Mouse (Mus musculus) Patski (cell line): ENCODE results near the gene 1700025G04Rik. TPM values are rescaled to one million over a fixed set of nuclear protein-coding genes. Genes with fewer than 3 reads are reported as not detected.

Experiments used
- ATAC-seq: fragments of 100-300 bp; one replicate; pipeline ENCODE4 v1.8.0; 2021
- CTCF ChIA-PET: fragments of 350-600 bp; sonication (Branson Sonifier 250); formaldehyde crosslinking; loops from one replicate; lab custom pipeline; 2022; ENCODE audit warnings: inconsistent platforms; lab: Charles Lee
- POLR2A ChIA-PET: fragments of 350-600 bp; sonication (Branson Sonifier 250); formaldehyde crosslinking; loops from one replicate; lab custom pipeline; 2022; ENCODE audit warnings: antibody characterized with exemption, inconsistent platforms; lab: Charles Lee
- DNase-seq: peaks from one replicate; pipeline ENCODE4 v3.0.0-alpha.2; 2011; ENCODE audit warnings: low read depth, low spot score
- H3K27me3 ChIP-seq: fragments of 371-371 bp; one replicate; pipeline ENCODE4 v1.5.1; 2021
- CTCF ChIP-seq: fragments of 100-300 bp; IDR thresholded peaks from one replicate; pipeline ENCODE4 v1.5.1; 2021
- in situ Hi-C: fragments of 300-500 bp; cut with MboI; formaldehyde crosslinking; loops from 3 replicates; pipeline ENCODE4 v1.11.1; 2018; ENCODE audit warnings: low pct_unique_long_range_greater_than_20kb, mixed read lengths
- polyA plus RNA-seq: library from polyadenylated mRNA; unstranded; gene quantifications from one replicate; pipeline ENCODE4 v1.2.3, GENCODE M21; 2021

The 1700025G04Rik gene
- polyA plus RNA-seq, 1 experiment from 2014 or later: 56.7 TPM

DNA sequence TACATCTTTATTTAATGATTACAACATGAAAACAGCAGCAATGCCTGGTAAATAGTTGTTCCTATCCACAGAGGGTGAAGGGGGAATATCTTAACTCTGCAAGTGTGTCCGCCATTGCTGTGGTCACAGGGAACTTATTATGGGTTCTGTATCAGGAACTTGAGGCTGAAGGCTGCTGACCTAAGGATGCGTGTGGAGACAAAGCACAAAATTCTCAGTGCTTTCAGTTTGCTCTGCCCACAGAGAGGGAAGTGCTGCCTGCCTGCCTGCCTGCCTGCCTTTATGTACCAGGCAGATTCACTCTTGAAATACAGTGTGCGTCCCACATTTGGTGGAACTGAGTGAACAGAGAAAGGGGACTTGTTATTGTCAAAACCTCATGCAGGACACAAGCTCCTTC lies 172.2 kb downstream of the 1700025G04Rik start:
- CTCF ChIA-PET: no interaction called here
- ATAC-seq (no peak), DNase-seq (no peak)
- H3K27me3 ChIP-seq: no peaks in the 10 kb centered on the region
- in situ Hi-C loops: no loop called here
- TF ChIP-seq CTCF: no peak
- POLR2A ChIA-PET: no interaction called here

DNA sequence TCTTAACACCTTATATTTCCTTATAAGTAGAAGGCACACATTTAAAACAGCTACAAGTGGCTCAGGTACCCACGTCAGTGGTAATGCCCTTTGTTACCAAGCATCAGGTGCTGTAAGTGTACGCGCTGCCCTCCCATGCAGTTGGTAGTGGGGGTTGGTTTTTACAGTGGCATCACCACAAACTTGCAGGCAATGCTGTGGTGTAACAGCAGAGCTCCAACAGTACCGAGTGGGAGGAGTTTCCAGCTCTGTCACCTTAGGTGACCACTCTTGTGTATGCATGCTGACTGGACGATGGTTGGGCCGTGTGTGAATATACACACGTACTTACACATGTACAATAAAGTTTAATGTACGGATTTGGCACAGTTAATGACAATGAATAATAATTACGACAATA lies 175.4 kb downstream of the 1700025G04Rik start:
- no peak for DNase-seq
- TF ChIP-seq CTCF: no peak
- no peak for ATAC-seq

DNA sequence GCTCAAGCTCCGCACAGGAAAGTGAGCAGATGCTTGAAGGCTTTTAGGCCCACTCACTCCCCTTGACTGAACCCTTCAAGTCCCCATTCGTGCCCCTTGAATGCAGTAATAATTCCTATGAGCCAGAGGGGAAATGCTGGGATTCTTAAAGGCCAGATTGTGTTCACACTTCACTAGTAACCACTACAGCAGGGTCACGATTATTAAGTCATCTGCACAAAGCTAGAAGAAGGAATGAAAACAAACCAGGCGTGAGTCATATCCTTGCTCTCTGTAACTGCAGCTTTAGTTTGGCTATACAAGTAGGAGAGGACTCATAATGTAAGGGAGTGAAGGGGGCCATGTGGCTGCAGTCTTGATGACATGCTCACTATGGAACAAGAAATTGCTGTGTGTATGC lies 182.9 kb downstream of the 1700025G04Rik start:
- POLR2A ChIA-PET: interaction anchor here (0.8 kb wide), 1 partner anchor 13 kb away, joined by 4 read pairs; no protein-coding TSS in a partner anchor
- no peak for TF ChIP-seq CTCF
- CTCF ChIA-PET: interaction anchor here (0.7 to 0.9 kb wide), 2 partner anchors 21 to 78 kb away, joined by 3 read pairs; no protein-coding TSS in a partner anchor
- no peaks in the 10 kb centered on the region for H3K27me3 ChIP-seq
- in situ Hi-C loops: no loop called here
- peak; percentile 83 for DNase-seq
- ATAC-seq: peak; percentile 98

More for the DNA sequence above, 175.4 kb downstream of the 1700025G04Rik start:
- no peaks in the 10 kb centered on the region for H3K27me3 ChIP-seq
- CTCF ChIA-PET: interaction anchor here (0.8 kb wide), 1 partner anchor 20 kb away, joined by 3 read pairs; no protein-coding TSS in a partner anchor
- in situ Hi-C loops: no loop called here
- POLR2A ChIA-PET: no interaction called here

DNA sequence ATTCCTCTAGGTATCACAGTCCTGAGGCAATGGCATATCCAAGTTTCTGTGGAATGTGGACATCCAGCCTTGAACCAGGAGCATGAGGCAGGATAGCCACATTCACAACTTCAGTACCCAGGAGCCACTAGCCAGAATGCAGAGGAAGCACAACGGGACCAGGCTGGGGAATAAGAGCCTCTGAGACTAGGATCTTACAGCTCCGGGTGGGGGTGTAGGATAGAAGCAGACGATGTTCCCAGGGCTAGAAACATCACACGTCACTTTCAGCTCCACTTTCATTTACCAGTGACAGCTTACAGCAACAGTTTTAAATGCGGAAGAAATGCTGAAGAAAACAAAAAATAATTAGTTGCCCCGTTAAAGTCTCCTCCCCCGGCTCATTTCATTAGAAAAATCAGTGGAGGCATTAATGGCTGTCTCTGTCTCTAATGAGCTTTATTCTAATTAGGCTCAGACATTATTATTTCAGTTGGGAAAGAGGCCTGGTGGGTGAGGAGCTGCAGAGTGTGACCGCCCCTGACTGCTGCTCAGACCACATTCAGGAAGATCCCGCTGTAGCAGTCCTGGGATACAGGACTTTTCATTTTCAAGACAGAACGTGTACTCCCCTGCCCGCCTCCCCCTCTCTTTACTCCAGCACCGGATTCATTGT lies 189.1 kb downstream of the 1700025G04Rik start:
- ChIA-PET POLR2A (no interaction called here), CTCF (interaction anchor here (1.4 kb wide), 1 partner anchor 10 kb away, joined by 4 read pairs; no protein-coding TSS in a partner anchor)
- DNase-seq (no peak), ATAC-seq (no peak)
- H3K27me3 ChIP-seq: no peaks in the 10 kb centered on the region
- in situ Hi-C loops: no loop called here
- TF ChIP-seq CTCF: no peak

DNA sequence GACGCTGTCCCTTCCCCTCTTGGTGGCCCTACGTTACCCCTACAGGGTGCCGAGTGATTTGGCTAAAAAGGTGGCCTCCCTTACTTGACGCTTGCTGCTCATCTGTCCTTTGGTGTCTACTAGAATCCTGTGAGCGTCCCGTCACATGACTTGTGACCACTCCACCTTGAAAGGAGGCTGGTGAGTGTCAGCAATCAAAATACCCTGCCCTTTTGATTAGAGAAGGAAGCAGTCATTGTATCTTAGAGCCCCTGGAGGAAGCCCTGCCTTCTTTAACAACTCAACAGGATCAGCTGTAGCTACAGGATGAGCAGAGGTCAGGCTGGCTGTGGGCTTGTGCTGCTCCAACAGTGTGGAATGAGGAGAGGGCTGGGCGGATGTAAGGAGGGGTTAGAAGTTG lies 190.0 kb downstream of the 1700025G04Rik start:
- CTCF ChIA-PET: interaction anchor here (0.9 to 1.1 kb wide), 2 partner anchors 10 to 45 kb away, joined by 3 to 5 read pairs; no protein-coding TSS in a partner anchor

DNA sequence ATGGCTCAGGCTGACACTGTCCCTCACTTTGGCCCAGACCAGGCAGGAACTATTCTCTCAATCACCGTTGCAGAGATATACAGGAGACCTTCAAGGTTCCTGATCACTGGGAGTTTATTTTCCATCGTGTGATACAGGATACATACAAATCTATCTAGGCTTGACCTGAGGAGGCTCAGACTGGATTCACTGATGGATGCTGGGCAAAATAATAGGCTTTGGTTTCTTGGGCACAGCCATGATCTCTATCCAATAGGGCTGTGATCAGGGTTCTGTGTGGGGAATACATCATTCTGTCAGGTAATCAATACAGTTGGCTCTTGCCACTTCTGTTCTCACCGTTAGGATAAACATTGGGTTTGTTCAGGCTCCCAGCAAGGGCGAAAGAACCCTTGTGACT lies 194.5 kb downstream of the 1700025G04Rik start:
- DNase-seq (no peak), ATAC-seq (no peak)
- ChIA-PET CTCF (no interaction called here), POLR2A (no interaction called here)
- no peaks in the 10 kb centered on the region for H3K27me3 ChIP-seq
- no peak for TF ChIP-seq CTCF
- in situ Hi-C loops: no loop called here

More for the DNA sequence above, 190.0 kb downstream of the 1700025G04Rik start:
- no peak for DNase-seq
- in situ Hi-C loops: no loop called here
- POLR2A ChIA-PET: no interaction called here
- H3K27me3 ChIP-seq: no peaks in the 10 kb centered on the region
- TF ChIP-seq CTCF: no peak
- ATAC-seq: no peak

DNA sequence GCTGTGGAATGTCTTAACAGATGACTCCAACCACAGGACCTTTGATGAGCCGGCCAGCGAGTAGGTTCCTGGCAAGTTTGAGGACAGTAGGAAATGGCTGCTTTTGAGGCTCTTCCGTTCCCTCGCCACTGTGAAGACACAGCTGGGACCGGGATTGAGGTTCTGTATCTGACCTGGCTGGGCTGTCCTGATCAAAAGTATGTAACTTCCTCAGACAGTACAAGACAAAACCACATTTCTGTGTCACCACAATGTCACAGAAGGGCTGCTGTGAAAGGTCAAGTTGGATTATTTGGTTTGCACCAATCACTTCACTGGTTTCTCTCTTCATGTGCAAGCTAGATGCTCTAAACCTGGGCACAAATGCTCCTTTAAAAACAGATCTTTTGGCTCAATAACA lies 195.9 kb downstream of the 1700025G04Rik start:
- CTCF ChIA-PET: no interaction called here
- POLR2A ChIA-PET: interaction anchor here (1.6 kb wide), 1 partner anchor 13 kb away, joined by 4 read pairs; no protein-coding TSS in a partner anchor
- DNase-seq (no peak), ATAC-seq (no peak)
- in situ Hi-C loops: no loop called here
- H3K27me3 ChIP-seq: no peaks in the 10 kb centered on the region
- no peak for TF ChIP-seq CTCF

DNA sequence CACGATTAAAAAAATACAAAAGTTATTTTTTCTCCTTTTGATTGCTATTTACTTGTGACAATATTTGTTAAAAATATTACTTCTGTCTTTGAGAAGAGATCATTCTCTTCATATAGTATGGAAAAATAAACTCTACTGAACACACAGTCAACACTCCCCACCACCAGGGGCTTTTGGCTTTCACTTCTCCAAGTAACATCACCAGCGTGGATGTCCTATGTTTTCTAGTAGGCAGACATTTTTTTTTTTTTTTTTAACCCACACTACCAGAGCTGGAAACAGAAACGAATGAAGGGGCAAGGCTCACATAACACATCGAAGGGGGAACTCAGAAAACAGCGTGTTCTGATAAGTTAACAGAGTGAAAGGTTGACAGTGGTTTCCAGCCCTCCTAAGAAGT lies 197.9 kb downstream of the 1700025G04Rik start:
- ChIA-PET CTCF (interaction anchor here (2.0 kb wide), 1 partner anchor 32 kb away, joined by 5 read pairs; no protein-coding TSS in a partner anchor), POLR2A (no interaction called here)
- ATAC-seq: no peak
- no peaks in the 10 kb centered on the region for H3K27me3 ChIP-seq
- in situ Hi-C loops: no loop called here
- no peak for TF ChIP-seq CTCF
- DNase-seq: no peak

DNA sequence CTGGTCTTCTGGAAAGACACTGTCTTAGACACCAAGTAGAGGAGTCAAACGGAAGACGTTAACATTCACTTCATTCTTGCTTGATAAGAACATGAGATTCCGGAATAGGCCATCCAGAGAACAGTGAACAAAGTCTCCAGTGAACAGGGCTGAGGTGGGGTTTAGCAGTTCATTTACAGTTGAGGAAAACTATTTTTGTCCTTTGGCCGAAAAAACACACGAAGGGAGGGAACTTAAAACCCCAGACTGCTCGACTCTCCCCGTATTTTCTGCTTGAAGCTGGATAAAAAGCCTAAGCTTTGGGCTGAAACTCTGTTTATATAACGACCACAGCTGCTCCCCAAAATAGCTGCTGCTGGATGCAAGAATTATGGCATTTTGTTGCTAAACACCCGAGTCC lies 198.7 kb downstream of the 1700025G04Rik start:
- DNase-seq (no peak), ATAC-seq (peak; percentile 33)
- ChIA-PET CTCF (interaction anchor here (0.9 to 2.0 kb wide), 3 partner anchors 10 to 179 kb away, joined by 3 to 5 read pairs (median 4); no protein-coding TSS in a partner anchor), POLR2A (interaction anchor here (0.6 to 1.2 kb wide), 3 partner anchors 33 to 72 kb away, joined by 3 to 9 read pairs (median 3); no protein-coding TSS in a partner anchor)
- no peaks in the 10 kb centered on the region for H3K27me3 ChIP-seq
- no peak for TF ChIP-seq CTCF
- in situ Hi-C loops: no loop called here

DNA sequence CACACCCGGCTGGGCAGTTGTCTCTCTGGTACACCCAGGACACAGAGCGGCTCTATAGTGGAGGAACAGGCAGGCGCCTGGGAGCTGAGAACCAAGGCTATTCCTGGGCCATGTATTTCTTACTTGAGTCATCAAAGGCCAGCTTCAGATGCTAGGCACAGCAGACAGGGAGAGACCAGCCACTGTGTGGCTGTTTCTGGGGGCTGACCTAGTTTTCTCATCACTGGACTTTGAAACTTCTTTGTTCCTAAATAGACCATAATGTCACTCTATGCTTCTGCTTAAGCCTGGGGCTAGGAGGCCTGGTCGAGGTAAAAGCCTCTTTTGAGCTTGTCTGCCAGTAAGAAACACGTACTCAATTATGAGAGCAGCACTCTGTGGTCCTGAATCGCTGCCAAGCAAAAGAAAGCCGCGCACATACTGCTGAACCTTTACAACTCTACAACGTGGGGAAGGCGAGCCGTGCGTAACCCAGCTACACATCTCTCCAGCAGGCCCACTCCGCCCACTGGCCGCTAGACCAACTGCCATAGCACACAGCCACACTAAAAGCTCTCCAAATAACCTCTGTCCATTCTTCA lies 199.8 kb downstream of the 1700025G04Rik start:
- no peak for TF ChIP-seq CTCF
- H3K27me3 ChIP-seq: no peaks in the 10 kb centered on the region
- no peak for DNase-seq
- ChIA-PET CTCF (interaction anchor here (0.9 to 1.3 kb wide), 2 partner anchors 9 to 11 kb away, joined by 4 to 5 read pairs; no protein-coding TSS in a partner anchor), POLR2A (no interaction called here)
- in situ Hi-C loops: no loop called here
- ATAC-seq: peak; percentile 79

DNA sequence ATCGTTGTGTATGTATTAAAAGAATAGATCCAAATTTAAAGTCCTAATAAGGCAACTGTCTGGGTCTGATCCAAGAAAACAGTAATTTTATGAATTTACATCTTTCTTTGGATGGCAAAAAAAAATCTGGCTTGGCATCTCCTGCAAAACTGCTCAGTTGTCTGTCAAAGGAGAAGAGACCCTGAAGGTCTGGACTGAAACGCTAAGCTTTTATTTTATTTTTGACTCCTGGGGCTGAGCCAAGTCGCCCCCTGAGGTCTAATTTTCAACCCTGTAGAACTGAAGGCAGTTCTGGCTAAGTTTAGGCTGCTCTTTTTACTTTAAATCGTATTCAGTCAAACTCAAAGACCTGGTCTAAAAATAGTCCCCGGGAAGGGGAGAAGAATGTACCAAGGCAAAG lies 202.3 kb downstream of the 1700025G04Rik start:
- POLR2A ChIA-PET: no interaction called here
- CTCF ChIA-PET: interaction anchor here (1.7 to 2.9 kb wide), 2 partner anchors 12 to 37 kb away, joined by 4 to 7 read pairs; no protein-coding TSS in a partner anchor
- in situ Hi-C loops: no loop called here
- no peak for TF ChIP-seq CTCF
- ATAC-seq (no peak), DNase-seq (no peak)
- H3K27me3 ChIP-seq: no peaks in the 10 kb centered on the region
